Mouse (Mus musculus): ENCODE measurements around the gene Prorsd1.

The Prorsd1 gene

DNA sequence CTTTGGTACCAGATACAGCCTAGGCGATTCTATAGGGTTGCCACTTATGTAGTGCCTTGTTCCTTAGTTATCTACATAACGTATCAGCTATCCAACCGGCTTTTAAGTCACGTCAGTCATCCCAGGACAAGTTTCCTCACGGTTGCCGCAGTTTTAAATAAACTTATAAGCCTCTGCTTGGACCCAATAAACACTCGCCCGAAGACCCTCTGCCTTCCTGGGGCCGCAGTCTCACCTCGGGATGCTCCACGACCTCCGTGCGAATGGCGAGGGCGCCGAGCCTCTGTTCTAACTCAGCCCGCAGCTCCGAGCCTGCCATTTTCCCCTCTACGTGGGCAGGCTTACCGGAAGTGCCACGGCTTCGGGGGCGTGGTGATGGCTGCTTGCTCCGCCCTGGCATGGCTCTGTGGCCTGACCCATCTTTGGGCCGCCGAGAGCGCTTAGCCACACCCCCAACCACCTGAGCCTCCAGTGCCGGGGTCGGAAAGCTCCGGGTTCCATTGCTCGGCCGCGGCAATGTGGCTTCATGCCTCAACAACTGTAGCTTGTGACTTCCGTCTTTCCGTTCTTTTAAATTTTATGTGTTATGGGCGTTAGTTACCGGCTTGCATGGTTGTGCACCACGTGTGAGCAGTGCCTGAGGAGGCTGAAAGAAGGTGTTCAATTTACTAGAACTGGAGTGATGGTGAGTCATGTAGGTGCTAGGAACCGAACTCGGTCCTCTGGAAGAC is at the start of gene Prorsd1:
Gene Prorsd1 (minus strand): TSS at position 352 of the 731 bp plus-strand sequence.
- WGBS = 6% methylated on average over 40 of the region's 40 CpGs

DNA sequence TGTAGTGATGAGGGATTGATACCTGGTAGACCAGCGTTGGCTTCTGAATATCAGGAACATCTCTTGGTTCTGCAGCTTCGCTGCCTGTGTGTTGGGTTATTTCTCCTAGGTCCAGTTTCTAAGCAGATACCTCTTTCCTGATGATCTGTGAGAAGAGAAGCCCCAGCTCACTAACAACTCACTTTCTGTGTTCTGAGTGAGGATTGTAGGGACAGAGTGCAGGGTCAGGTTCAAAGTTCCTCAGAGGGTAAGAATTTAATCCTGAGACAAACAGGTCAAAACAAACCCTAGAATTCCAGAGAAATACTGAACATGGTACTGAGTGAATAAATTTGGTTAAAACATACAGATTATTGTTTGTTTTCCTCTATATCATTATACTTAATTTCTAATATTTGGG is 48.6 kb upstream of the Prorsd1 start:
- 97% methylated on average over 2 of the region's 2 CpGs for WGBS

DNA sequence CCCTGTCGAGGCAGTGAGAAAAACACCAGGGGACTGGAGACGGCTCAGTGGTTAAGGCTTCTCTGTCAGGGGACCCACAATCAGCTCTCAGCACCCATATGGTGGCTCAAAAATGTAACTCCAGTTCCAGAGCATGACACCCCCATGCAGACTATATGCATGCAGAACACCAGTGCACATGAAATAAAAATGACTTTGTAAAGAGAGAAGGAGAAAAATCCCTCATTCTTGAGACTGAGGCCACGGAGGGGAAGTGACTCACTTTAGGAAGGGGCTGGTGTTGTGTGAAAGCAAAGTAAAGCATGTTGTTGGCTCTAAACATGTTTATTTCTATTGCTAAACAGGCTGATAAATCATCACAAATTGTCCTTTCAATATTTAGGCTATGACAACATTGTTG is 46.2 kb upstream of the Prorsd1 start:
- WGBS = 96% methylated on average over 3 of the region's 3 CpGs

DNA sequence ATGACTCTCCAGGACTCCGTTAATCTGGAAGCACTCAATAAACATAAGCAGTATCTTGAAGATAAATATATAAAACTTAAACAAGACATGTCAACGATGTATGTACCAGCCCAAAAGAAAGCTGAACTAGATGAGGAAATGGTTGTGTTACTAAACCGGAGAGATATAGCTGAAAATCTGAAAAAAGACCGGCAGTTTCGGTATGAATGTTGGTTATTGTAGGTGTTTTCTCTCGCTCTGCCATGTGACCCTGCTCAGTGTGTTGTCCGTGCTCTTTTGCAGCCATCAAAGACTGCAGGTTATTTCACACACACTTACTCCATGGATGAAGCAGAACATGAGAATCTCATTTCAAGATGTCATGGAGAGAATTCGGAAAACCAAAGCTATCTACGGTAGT is 45.6 kb upstream of the Prorsd1 start:
- 90% methylated on average over 9 of the region's 9 CpGs for WGBS

DNA sequence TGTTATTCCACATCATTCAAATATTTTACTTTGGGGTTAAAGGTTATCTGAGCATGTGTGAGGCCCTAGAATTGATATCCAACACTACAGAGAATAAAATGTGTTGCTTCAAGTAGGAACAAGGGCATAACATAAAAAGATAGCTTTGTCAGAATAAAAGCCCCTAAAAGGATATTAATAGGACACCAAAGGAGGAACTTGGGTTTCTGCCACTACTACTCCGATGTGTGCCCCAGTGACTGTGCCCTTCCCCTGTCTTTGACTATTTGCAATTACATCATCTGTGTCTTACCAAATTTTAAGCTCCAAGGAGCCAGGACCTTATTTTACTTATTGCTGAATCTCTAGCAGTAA is 34.6 kb upstream of the Prorsd1 start:
- WGBS = 64% methylated on average over 1 of the region's 1 CpGs

DNA sequence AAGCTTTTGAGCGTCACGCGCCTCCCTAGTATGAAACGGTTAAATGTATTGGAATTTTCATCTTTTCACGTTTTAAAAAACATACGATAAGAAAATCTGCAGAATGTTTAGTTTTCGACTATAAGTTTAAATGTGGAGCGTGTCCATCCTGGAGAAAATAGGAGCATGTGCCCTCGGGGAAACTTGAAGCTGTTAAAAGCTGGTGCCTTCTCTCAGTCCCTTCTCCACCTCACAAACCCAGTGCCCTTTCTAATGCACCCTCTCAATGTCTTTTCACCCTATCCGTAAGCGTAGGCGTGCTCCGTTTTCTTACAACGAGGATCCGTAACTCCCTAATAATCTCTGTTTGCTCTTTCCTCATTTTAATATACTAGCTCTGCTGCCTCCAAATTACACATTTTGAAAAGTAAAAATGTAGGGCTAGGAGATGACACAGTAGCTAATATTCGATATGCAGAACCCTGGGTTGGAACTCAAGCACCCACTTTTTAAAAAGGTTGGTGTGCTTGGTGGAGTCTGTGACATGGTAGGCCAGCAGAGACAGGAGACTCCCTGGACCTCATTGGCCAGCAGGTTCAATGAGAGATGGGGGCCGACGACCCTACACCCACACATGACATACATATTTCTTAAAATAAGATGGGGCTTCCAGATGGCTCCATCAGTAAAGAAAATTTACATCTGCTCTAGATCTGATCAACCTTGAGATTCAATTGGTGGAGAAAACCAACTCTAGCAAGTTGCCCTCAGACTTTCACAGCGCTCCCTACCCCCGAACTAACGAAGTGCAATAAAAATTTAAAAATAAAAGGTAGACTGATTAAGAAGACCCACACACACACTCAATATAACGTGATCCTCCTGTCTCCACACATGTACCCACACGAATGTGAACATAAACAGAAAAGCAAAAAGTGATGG is 33.9 kb upstream of the Prorsd1 start:
- 22% methylated on average over 23 of the region's 23 CpGs for whole genome bisulfite sequencing

DNA sequence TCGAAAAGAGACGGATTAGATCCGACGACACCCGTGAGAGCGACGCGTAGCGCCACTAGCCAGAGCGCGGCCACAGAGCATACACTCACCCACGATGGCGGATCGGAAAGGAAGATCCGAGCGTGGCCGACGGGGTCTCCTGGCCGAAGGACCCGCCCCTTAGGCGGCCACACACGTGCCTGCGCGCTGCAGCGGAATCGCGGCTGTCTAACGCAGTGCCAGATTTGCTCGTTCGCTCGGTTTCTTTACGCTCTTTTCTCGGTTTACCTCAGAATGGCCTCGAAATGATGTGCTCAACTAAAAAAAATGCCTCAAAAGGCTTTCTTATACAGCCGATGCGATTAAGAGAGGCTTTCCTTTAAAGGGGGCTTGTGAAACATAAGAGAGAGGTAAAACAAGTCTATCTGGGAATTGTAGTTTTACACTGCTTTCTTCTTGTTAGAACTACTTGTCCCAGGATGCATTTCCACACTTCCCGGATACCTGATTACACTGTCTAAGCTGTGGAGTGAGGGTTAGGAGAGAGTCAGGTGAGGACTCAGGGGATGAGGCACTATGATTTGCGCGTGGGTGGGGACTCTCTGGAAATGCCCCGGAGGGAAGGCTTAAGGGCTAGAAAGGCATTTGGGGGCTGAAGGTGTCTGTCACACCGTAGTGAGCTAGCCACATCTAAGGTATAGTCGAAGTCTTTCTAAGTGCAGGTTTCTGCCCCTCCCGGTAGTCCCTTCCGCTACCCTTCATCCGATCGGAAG is 33.1 kb upstream of the Prorsd1 start, which contains the start of the genes Clhc1 and Rps27a:
Gene Clhc1 (plus strand): TSS at position 199 of the 752 bp plus-strand sequence.
Gene Rps27a (minus strand): TSS at position 358 of the 752 bp plus-strand sequence.
- under 1% methylated on average over 46 of the region's 46 CpGs for WGBS

DNA sequence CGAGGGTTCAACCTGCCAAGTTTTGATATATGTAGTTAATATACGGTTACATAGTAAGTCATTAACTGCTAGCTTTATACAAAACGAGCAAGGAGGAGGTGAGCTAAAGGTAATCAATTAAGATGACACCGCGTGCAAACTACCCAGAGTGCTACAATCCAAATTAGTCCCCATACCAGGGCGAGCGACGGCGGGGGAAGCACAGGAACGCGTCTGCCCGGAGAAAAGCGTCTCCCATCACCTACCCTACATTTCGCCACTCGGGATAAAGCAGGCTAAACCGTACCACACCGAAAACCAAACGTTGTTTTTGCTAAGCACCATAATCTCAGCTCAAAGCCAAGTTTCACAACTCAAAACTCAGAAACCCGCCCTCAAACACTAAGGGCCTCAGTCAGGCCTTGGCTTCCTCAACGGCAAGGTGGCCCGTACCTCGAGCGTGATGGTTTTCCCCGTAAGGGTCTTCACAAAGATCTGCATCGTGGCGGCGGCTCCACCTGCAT is 32.5 kb upstream of the Prorsd1 start:
- WGBS = under 1% methylated on average over 27 of the region's 27 CpGs

DNA sequence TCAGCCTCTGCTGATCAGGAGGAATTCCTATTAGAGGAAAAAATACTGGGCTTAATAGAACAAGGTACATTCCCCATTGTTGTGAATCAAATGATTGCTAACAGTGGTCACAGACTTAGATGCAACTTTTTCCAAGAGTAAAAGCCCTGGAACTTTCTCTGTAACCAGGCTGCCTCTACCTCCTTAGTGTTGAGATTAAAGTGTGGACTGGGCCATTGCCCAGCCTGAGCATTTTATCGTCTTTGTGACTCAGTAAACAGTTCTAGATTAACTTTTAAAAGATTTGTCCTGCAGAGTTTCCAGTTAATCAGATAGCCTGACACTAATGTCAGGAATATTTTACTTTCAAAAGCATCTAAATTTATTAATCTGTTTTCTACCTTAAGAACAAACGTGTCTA is 31.9 kb upstream of the Prorsd1 start:
- WGBS = 12% methylated on average over 2 of the region's 2 CpGs

DNA sequence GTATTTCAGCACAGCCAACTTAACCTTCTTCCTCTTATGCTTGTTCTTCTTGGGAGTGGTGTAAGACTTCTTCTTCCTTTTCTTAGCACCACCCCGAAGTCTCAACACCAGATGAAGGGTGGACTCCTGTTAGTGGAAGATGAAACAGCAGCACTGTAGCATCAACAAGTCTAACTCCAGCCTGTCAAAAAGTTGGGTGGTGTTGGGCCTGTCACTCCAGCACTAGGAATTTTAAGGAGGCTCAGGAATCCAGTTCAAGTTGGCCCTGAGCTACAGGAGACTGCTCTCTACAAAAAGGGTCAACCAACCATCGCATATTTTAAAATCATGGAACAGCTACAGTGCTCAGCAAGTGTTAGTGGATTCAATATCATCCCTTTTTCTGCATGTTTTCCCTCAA is 31.5 kb upstream of the Prorsd1 start:
- WGBS = 90% methylated on average over 2 of the region's 2 CpGs

DNA sequence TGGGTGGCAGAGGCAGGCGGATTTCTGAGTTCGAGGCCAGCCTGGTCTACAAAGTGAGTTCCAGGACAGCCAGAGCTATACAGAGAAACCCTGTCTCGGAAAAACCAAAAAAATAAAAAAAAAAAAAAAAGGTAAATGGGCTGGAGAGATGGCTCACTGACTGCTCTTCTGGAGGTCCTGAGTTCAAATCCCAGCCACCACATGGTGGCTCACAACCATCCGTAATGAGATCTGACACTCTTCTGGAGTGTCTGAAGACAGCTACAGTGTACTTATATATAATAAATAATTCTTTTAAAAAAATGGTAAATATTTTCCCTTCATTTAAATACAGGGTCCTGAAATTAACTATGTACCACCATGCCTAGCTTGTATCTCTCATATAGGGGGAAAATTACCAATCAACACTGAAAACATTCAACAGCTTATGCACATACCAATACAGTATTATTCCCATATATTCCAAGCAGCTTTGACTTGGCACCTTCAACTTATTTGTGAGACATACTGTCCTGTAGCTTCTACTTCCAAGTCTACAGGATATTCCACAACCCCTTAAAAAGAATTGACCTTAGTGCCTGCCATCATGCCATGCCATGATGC is 30.4 kb upstream of the Prorsd1 start:
- WGBS = 81% methylated on average over 4 of the region's 4 CpGs

DNA sequence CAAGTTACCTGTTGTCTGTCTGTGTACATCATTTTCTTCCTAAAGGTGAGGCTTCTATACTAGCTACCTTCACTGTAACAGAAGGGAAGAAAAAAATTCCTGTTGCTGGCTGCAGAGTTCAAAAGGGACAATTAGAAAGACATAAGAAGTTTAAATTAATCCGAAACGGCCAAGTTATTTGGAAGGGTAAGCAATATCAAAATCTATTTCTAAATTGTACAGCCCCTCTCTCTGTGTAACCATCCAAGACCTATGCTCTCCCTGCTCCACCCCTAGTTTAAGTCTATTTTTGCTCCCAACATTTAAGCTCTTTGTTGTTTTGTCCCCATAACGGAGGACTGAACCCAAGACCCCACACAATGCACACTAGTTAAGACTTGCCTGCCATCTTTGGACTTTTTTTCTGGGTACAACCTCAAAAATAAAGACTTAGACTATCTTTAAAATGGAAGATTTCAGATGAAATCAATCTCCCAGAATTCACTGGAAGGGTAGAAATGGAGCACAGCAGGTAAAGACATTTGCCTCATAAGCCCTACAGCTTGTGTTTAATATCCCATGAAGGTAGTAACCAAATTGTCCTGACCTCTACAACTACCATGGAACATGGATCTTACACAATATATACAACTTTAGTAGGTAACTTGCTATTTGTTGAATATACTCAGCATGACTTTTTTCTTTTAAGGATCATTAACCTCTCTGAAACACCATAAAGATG is 29.6 kb upstream of the Prorsd1 start:
- WGBS = 75% methylated on average over 3 of the region's 3 CpGs

DNA sequence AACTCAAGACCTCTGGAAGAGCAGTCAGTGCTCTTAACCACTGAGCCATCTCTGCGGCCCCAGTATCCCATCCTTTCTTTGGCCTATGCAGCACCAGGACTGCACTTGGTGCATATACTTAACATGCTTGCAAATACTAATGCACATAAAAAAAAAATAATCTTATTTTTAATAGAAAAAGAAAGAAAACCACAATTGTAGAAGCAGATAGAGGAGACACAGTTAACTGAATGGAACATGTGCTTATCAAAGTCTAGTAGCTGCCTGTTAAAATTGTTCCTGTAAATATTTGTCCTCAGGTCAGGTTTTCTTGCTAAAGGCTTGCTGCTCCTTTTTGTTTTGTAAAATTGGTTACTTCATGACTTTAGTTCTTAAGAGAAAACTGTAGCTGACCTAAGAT is 23.4 kb upstream of the Prorsd1 start:
- 100% methylated on average over 1 of the region's 1 CpGs for WGBS

DNA sequence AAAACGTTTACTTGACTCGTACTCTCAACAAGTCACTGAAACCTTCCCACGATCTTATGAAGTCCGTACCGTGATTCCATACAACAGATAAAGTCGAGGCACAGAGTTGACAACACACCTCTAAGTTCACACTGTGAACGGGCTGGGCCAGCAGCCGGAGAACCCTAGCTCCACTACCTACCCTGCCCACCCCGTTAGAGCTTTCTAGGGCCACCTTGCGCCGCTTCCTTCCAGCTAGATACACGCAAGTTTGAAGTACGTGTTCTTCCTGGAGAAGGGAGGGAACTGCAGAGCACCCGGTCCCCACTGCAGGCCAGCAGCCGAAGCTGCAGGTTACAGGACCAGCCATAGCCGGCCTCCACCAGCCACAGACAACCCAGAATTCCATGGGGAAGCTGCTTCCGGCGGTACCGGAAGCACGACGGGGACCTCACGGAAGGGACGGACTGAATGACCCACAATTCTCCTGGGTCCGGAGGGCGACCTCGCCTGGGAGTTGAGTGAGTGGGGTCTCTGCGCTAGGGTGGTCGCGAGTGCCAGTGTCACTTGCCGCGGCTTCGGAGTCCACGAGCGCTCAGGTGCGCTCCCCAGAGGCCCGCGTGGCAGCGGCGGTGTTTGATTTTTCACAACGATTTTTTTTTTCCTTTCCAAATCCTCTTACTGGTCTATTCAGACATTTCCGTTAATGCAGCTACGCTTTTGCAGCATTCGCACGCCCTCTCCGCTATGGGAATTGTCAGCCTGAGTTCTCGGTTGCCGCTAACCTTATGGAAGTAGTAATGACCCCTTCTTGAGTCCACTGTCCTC is 11.4 kb upstream of the Prorsd1 start, which contains the start of gene Mtif2:
Gene Mtif2 (plus strand): TSS at position 421 of the 807 bp plus-strand sequence.
- 2% methylated on average over 47 of the region's 47 CpGs for WGBS

DNA sequence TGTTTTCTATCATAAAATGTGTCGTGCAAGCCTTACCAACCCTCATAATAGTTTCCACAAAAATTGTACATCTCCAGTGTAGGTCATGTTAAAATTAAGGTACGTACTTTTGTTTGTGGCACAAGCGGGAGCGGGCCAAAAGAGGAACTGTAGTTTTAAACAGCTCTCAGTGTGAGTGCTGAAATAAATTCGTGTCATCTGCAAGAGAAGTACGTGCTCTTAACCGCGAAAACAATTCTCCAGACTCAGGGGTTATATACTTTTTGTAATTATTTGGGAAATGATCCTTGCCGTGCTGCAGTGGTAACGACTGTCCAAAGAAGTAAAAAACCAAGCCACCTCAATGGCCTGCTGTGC is 530 bp downstream of the Prorsd1 start:
- 30% methylated on average over 10 of the region's 10 CpGs for WGBS

DNA sequence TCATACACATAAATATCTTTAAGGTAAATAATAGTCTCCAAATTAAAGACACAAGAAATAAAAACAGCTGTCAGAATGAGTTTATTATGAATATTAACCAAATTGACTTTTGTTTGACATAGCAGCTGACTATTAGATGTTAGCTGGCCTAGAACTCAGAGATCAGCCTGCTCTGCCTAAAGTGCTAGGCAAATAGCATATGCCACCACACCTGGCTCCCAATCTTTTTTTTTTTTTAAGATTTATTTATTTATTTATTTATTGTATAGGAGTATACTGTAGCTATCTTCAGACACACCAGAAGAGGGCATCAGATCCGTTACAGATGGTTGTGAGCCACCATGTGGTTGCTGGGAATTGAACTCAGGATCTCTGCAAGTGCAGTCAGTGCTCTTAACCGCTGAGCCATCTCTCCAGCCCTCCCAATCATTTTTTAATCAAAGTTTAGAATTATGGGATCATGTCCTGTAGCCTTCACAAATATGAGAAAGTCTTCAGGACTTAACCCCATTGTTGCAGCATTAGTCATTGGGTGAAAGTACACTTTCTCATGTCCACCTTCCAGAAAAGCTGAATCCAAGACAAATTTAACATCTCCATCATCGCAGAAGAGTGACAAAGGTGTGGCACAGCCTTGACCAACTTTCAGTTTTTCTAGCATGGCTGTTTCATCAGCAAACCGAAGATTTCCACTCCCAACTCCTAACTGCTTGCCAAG is 1.9 kb downstream of the Prorsd1 start:
- WGBS = 84% methylated on average over 4 of the region's 4 CpGs

DNA sequence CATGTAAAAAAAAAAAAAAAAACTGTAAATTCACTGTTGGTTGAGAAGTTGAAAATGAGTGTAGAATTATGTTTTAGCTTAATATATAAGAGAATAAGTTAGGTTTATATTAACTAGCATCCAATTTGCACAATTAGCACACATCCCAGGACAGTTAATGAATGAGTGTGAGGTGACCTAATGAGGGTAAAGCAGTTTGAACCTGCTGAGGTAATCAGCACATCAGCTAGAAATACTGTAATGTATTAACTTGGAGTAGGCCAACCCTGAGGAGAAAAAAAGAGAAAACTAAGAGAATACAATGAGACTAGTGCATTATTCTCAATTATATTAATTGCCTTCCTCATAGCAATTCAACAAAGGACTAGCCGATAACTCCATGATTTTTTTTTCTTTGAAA is 5.4 kb downstream of the Prorsd1 start:
- WGBS = 83% methylated on average over 1 of the region's 1 CpGs

DNA sequence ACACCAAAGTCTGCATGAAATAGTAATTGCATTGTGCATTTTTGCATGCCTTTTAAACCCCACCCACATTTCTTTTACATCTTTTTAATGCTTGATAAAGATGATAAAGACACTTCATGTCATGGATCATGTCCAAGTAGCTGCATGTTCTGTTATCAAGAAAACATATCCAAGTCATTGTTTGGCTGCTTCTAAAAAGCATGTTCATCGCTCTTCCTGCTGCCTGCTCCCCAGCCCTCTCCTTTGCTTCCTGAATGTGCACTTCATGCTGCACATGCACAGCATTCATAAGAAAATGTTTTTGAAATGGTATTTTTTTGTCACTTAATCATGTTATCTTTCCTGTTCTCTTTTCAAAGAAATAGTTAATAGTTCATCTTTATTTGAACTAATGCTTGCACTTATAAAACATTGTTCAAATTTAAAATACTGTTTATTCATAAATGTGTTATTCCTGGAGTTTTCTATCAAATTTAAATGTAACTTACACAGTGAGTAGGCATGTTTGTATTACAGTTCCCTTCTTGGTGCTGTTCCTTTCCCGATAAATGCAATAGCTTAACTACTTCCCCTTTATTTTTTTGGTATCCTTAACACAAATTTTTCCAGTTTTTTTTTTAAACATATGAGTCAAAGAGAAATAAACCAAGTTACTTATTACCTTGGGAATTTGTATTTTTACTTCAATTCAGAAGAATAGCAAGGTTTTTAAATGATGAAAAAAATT is 9.8 kb downstream of the Prorsd1 start:
- WGBS = 79% methylated on average over 2 of the region's 2 CpGs
